Mouse (Mus musculus): ENCODE measurements at regions not wholly inside any gene's neighbourhood (a gene's known extent, or its start where the extent isn't known, plus 50 kb on each side); places are given as distances from the start of the nearest gene placed in this dataset. TPM values are rescaled to one million over a fixed set of nuclear protein-coding genes. Genes with fewer than 3 reads are reported as not detected.

- Histone ChIP-seq H3K36me3 (peaks cover 13% of the 10 kb centered on the region), H3K27ac (no peak overlapping the region), H3K4me3 (no peak overlapping the region), H3K4me1 (0 out of 2 replicates have a peak, but pooled peaks cover 5% of the 10 kb centered on the region), H3K27me3 (no peaks in the 10 kb centered on the region), H3K4me2 (no peak overlapping the region), H3K9ac (no peak overlapping the region), H3K9me3 (no peaks in the 10 kb centered on the region)
- 75% methylated on average over 8 of the region's 8 CpGs for WGBS
- ATAC-seq (ENCODE audit: insufficient number of reproducible peaks, insufficient read depth, low FRiP score, low TSS enrichment, low read depth), result peak; percentile 71; the same call in 1 of the 2 replicates
These were observed 66.7 kb upstream of the Zcchc13 start for GRCm38 (mm10) chrX:103563531-103564246.

DNA sequence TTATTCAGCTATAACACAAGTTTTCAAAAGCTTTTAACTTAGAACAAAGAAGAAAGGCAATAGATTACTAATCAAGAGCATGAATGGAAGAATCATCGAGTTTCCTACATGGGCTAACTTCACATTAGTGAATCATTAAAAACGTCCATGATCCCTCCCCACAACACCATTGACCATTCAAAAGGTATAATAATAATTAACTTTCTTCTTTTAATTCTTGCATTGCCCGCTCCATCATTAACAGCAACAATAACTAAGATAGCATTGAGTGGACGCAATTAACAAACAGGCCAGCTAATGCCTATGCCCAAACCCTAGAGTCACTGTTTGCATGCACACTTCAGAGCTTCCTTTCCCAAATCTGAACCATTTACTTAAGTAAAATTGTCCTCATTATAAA lies 57.0 kb upstream of the Zcchc13 start:
- H3K4me2 ChIP-seq, result no peak overlapping the region
- H3K4me1 ChIP-seq, result no peaks in the 10 kb centered on the region
- no peak for ATAC-seq (ENCODE audit: insufficient number of reproducible peaks, insufficient read depth, low FRiP score, low TSS enrichment, low read depth)
- H3K9ac ChIP-seq, result no peak overlapping the region
- H3K27ac ChIP-seq, result no peak overlapping the region
- 86% methylated on average over 4 of the region's 4 CpGs for WGBS
- no peak overlapping the region for H3K4me3 ChIP-seq
- H3K27me3 ChIP-seq, result no peaks in the 10 kb centered on the region
- no peaks in the 10 kb centered on the region for H3K9me3 ChIP-seq
- H3K36me3 ChIP-seq, result no peaks in the 10 kb centered on the region

DNA sequence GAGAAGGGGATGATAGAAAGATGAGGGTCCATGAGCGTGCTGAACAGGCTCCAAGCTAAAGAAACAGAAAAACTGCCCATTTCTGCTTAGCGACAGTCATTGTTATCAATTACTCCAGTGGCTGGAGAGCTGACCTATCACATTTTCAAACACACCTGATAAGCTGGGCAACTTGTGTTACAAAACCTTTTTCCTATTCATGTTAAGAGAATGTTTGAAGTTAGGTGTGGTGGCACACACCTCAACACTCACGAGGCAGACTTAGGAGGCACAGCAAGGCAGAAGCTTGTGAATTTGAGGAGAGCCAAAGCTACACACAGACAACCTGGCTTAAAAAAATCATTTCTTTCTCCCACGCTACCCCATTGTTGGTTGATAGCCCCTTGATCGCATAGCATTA lies 50.9 kb upstream of the Zcchc13 start:
- H3K27ac ChIP-seq, result no peak overlapping the region
- ATAC-seq (ENCODE audit: insufficient number of reproducible peaks, insufficient read depth, low FRiP score, low TSS enrichment, low read depth), result no peak
- no peaks in the 10 kb centered on the region for H3K4me1 ChIP-seq
- no peaks in the 10 kb centered on the region for H3K9me3 ChIP-seq
- H3K36me3 ChIP-seq, result 0 out of 2 replicates have a peak, but pooled peaks cover 8% of the 10 kb centered on the region
- no peak overlapping the region for H3K4me2 ChIP-seq
- no peak overlapping the region for H3K4me3 ChIP-seq
- 94% methylated on average over 5 of the region's 5 CpGs for WGBS
- no peak overlapping the region for H3K9ac ChIP-seq
- no peaks in the 10 kb centered on the region for H3K27me3 ChIP-seq

MicroRNAs in the stretch of these regions (microRNA counts, 519-probe panel; counts per million panel counts)
- 3,954 counts per million, percentile 85 among the panel's probes with 10 or more counts for microRNA mmu-miR-374
- microRNA mmu-miR-421, result 3,347 counts per million, percentile 76 among the panel's probes with 10 or more counts

Small RNAs in the stretch of these regions (microRNA-seq; reads per million reads assigned to microRNA genes)
- not detected for gene Mir374b
- not detected for gene Mir374c
- gene Mir421, result 506 reads per million, percentile 72 among the genes with 10 or more reads in this experiment
